Mouse (Mus musculus) monocyte, adult 2 months (primary cell): ENCODE data around the gene Olfr27.

Experiments used
- DNase-seq, 2 experiments: peaks; one replicate each; pipeline ENCODE4 v3.0.0; 2022; ENCODE audit warnings: low spot score in 2 of 2, low read depth in 1 of 2

The Olfr27 gene

DNA sequence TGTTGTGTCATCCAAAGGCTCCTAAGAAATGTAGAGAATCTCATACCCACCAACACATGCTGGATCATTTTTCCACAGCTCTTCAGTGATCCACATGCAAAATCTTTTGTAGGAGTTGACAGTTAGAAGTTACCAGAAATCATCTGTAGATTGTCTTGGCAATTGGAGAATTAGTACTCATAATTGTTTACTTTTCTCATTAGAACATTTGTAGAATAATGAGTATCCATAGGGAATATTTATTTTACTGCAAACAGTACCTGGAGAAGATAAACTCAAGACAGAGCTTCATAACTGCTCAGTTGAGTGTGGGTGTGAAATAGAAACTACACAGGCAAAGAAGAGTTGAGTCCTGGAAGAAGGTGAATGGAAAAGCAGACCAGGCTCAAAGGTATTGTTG, at the start of gene Olfr27:
Gene Olfr27 (plus strand): TSS at position 301 of the 400 bp plus-strand sequence.
- DNase-seq = no peak

DNA sequence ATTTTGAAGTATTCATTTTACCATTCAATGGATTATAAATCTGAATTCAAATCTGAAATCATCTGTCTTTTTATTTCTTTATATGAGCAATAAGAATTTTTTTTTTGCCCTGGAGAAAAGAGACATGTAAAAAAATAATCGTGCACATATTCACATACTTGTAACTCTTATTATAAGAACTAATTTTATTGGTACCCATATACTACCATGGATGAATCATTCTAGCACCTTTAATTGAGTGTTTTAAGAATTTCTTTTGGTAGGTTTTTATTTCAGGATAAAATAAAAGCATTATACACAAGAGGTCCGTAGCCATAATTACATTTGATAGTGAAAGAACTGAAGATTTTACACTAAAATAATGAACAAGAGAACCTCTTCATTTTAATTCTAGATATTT, 49.1 kb upstream of the Olfr27 start, which contains the start of gene Olfr938:
Gene Olfr938 (minus strand): TSS at position 101 of the 400 bp plus-strand sequence.
- no peak for DNase-seq

DNA sequence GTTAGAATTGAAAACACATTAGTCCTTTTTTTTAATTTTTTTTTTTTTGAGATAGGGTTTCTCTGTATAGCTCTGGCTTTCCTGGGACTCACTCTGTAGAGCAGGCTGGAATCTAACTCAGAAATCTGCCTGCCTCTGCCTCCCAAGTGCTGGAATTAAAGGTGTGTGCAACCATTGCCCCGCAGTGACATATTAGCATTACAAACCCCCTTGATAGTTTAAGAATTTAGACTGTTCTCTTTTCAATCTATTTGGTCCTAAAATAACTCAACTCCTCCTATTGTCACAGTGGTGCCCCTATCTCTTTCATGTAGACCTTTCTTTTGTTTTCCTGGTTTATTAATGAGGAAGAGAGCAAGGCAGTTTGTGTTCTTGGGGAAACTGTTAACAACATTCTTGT, 605 bp upstream of the Olfr27 start:
- DNase-seq = no peak

DNA sequence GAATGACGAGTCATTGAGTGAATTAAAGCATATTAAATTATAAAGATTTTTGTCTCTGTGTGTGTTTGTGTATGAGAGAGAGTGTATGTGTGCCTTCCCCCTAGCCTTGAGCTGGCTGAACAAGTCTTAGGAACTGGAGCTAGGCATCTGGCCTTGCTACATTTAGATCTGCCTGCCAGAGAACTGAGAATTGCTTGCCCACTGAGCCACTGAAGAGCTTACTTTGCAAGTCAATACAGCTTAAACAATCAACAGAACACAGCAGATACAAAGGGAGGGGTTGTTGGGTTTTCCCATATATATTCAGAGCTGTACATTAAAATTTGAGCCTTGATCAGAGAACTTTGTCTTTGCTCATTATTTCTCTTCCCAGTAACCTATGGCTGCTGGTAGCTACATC, 24.5 kb downstream of the Olfr27 start:
- DNase-seq = no peak

DNA sequence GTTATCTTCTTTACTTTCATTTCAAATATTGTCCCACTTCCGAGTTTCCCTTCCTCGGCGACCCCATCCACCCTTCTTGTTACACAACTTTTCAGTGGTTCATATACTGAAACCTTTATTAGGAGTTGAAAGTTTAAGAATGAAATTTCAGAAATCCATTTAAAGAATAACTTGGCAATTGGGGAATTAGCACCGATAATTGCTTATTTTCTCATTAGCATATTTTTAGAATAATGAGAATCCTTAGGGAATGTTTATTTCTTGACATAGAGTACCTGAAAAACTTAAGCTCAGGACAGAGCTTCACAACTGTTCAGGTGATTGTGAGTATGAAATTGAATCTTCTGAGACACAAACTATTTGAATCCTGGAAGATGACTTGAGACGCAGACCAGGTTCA, 38.1 kb downstream of the Olfr27 start, which contains the start of gene Olfr943:
Gene Olfr943 (plus strand): TSS at position 301 of the 400 bp plus-strand sequence.
- no peak for DNase-seq
